ENCODE assay signal across 28 mouse cellular contexts in genomic region chr8:6481966-6482365, GRCm38 (mm10).
DNase-seq lines count a peak whose midpoint lies in the region; ATAC-seq lines count a peak whose summit lies in the region.
"Had no signal": no experiment of that assay in that cellular context is flagged by ENCODE, and none has a peak within 500 bp of the region (broad histone marks: within the 10 kb centered on the region; RNA-seq: fewer than 3 reads in every experiment).

No protein-coding gene starts in this region.

- no peaks in the 10 kb centered on the region for H3K36me3 ChIP-seq in forebrain, embryonic 15.5 days
- H3K36me3 ChIP-seq: embryonic facial prominence, embryonic 13.5 days; embryonic facial prominence, embryonic 15.5 days; forebrain, embryonic 10.5 days; forebrain, embryonic 12.5 days; G1E had no signal

- H3K9ac ChIP-seq in forebrain, embryonic 15.5 days (replicated peaks): no peak overlapping the region
- H3K9ac ChIP-seq: embryonic facial prominence, embryonic 13.5 days; embryonic facial prominence, embryonic 15.5 days; forebrain, embryonic 12.5 days; forebrain, postnatal 0 days had no signal

- no peak for DNase-seq in right cerebral cortex, postnatal 25 days
- DNase-seq in spleen, postnatal 14 days (ENCODE audit: low spot score in 2 of 2): no peak
- DNase-seq: adrenal gland, adult 8-10 months; adrenal gland, postnatal 14 days; adrenal gland, postnatal 36 days; B cell, adult 2 months; cerebellum, adult 11-12 months; cerebellum, adult 2 months; cerebellum, adult 9-10 months; cerebellum, postnatal 10 days; cerebellum, postnatal 25 days; embryo, embryonic 11 days; forebrain, postnatal 0 days had no signal

- H3K27ac ChIP-seq in forebrain, embryonic 15.5 days (replicated peaks): no peak overlapping the region
- H3K27ac ChIP-seq: embryonic facial prominence, embryonic 13.5 days; embryonic facial prominence, embryonic 15.5 days; forebrain, embryonic 10.5 days; forebrain, embryonic 12.5 days had no signal

- no peaks in the 10 kb centered on the region for H3K9me3 ChIP-seq in forebrain, embryonic 15.5 days
- H3K9me3 ChIP-seq: embryonic facial prominence, embryonic 13.5 days; embryonic facial prominence, embryonic 15.5 days; forebrain, embryonic 10.5 days; forebrain, embryonic 12.5 days; G1E had no signal

- WGBS in forebrain, embryonic 15.5 days: 97% methylated on average over 1 of the region's 1 CpGs

- no peaks in the 10 kb centered on the region for H3K4me1 ChIP-seq in forebrain, embryonic 15.5 days
- H3K4me1 ChIP-seq: embryonic facial prominence, embryonic 13.5 days; embryonic facial prominence, embryonic 15.5 days; forebrain, embryonic 10.5 days; forebrain, embryonic 12.5 days had no signal

- H3K4me2 ChIP-seq in forebrain, embryonic 15.5 days (replicated peaks): no peak overlapping the region
- H3K4me2 ChIP-seq: embryonic facial prominence, embryonic 13.5 days; embryonic facial prominence, embryonic 15.5 days; forebrain, embryonic 12.5 days had no signal

- peak; percentile 69 for ATAC-seq in common myeloid progenitor, adult 5-6 weeks (replicated peaks; ENCODE audit: low read depth, poor library complexity, severe bottlenecking)
- peak; percentile 81 to 91 for ATAC-seq in hematopoietic stem cell, adult 5-6 weeks (replicated peaks in 1 of 2; ENCODE audit: insufficient read depth in 1 of 2, low FRiP score in 2 of 2, low TSS enrichment in 1 of 2, low read depth in 1 of 2, poor library complexity in 2 of 2, severe bottlenecking in 2 of 2)
- peak; percentile 79 for ATAC-seq in megakaryocyte progenitor cell, adult 5-6 weeks (replicated peaks; ENCODE audit: poor library complexity)
- ATAC-seq in forebrain, embryonic 15.5 days (replicated peaks): no peak
- ATAC-seq: activated CD4-positive, CD25-positive, alpha-beta regulatory T cell, adult 4 months; CD4-positive, CD25-positive, alpha-beta regulatory T cell, adult 4 months; forebrain, embryonic 14.5 days; forebrain, postnatal 0 days; Patski had no signal

- no peak overlapping the region for H3K4me3 ChIP-seq in forebrain, embryonic 15.5 days
- H3K4me3 ChIP-seq: embryonic facial prominence, embryonic 13.5 days; embryonic facial prominence, embryonic 15.5 days; erythroblast, embryonic 14.5 days; forebrain, embryonic 10.5 days; forebrain, embryonic 12.5 days had no signal

- no peaks in the 10 kb centered on the region for H3K27me3 ChIP-seq in forebrain, embryonic 15.5 days
- H3K27me3 ChIP-seq: CH12.LX; embryonic facial prominence, embryonic 13.5 days; embryonic facial prominence, embryonic 15.5 days; forebrain, embryonic 12.5 days; Patski had no signal
